Mouse (Mus musculus) lung, postnatal 0 days (tissue): ENCODE results near the gene Ttc39a.

Experiments used
- CTCF ChIP-seq: IDR thresholded peaks from 2 replicates; pipeline ENCODE4 v1.5.1; 2016; ENCODE audit warnings: antibody characterized with exemption, mild to moderate bottlenecking
- EP300 ChIP-seq: IDR thresholded peaks from 2 replicates; pipeline ENCODE4 v1.6.1; 2016; ENCODE audit warnings: antibody characterized with exemption, mild to moderate bottlenecking, control low read depth

GRCm38 (mm10) chr4:109385599-109385998, 20.8 kb upstream of the Ttc39a start:
- TF ChIP-seq CTCF = no peak
- TF ChIP-seq EP300 = no peak
